Mouse (Mus musculus) midbrain, postnatal 0 days (tissue): ENCODE results near the gene Slc27a3. TPM values are rescaled to one million over a fixed set of nuclear protein-coding genes. Genes with fewer than 3 reads are reported as not detected.

Source experiments
- ATAC-seq: fragments of 200-750 bp; cut with Nextera tagmentation; 2 replicates; pipeline ENCODE4 v1.8.0; 2017; ENCODE audit warnings: moderate number of reproducible peaks, mild to moderate bottlenecking, moderate TSS enrichment, moderate library complexity; ENCODE audit not compliant: low FRiP score
- DNase-seq: peaks from one replicate; pipeline ENCODE4 v3.0.0-alpha.2; 2015; ENCODE audit warnings: low spot score
- H3K27ac ChIP-seq: fragments of 300-500 bp; sonication (generic); 2 replicates; pipeline ENCODE4 v1.5.1; 2014; ENCODE audit warnings: low read depth, mild to moderate bottlenecking, low read length, mixed read lengths
- H3K27me3 ChIP-seq: fragments of 300-500 bp; sonication (generic); 2 replicates; pipeline ENCODE4 v1.6.1; 2014; ENCODE audit warnings: low read length, control low read depth, mixed read lengths; ENCODE audit not compliant: insufficient read depth
- H3K36me3 ChIP-seq: fragments of 300-500 bp; sonication (generic); 2 replicates; pipeline ENCODE4 v1.6.1; 2014; ENCODE audit warnings: low read length, control low read depth, mixed read lengths; ENCODE audit not compliant: insufficient read depth
- H3K4me1 ChIP-seq: fragments of 300-500 bp; sonication (generic); 2 replicates; pipeline ENCODE4 v1.6.1; 2014; ENCODE audit warnings: mild to moderate bottlenecking, control low read depth, antibody characterized with exemption, low read length, mixed read lengths; ENCODE audit not compliant: insufficient read depth
- H3K4me2 ChIP-seq: fragments of 300-500 bp; sonication (generic); 2 replicates; pipeline ENCODE4 v1.6.1; 2014; ENCODE audit warnings: low read depth, mild to moderate bottlenecking, low read length, mixed read lengths; ENCODE audit not compliant: poor library complexity, severe bottlenecking
- H3K4me3 ChIP-seq: fragments of 300-500 bp; sonication (generic); 2 replicates; pipeline ENCODE4 v1.5.1; 2014; ENCODE audit warnings: low read depth, mild to moderate bottlenecking, low read length, moderate library complexity
- H3K9ac ChIP-seq: fragments of 300-500 bp; sonication (generic); replicated peaks from 2 replicates; pipeline ENCODE4 v1.6.1; 2014; ENCODE audit warnings: mild to moderate bottlenecking, low read length, moderate library complexity, mixed read lengths; ENCODE audit not compliant: poor library complexity, severe bottlenecking
- H3K9me3 ChIP-seq: fragments of 300-500 bp; sonication (generic); 2 replicates; pipeline ENCODE4 v1.6.1; 2016; ENCODE audit warnings: low read length, control low read depth
- CTCF ChIP-seq: IDR thresholded peaks from 2 replicates; pipeline ENCODE4 v1.5.1; 2016; ENCODE audit warnings: antibody characterized with exemption, mild to moderate bottlenecking
- WGBS: fragments of 180-500 bp; shearing (Covaris S2); extraction: QIAGEN DNeasy Blood & Tissue Kit; methylation state at CpG from one replicate; pipeline ENCODE4 v1.1.7; 2014; 5-methylcytosine and 5-hydroxymethylcytosine counted together
- polyA plus RNA-seq: library from polyadenylated mRNA; unstranded; fragments of >200 nt; fragmentation: Nextera tagmentation; extraction: Ambion mirVana; gene quantifications from 2 replicates; pipeline ENCODE4 v1.2.1, GENCODE M21; 2015
- total RNA-seq: library from RNA; depleted of rRNA; stranded (reverse); fragments of >200 nt; gene quantifications from 2 replicates; pipeline ENCODE4 v1.2.3, GENCODE M21; 2014

Slc27a3 gene
- total and polyA plus RNA-seq, 2 experiments from 2014 or later, result 30.8 to 64.8 TPM

- ATAC-seq (no peak), DNase-seq (no peak)
- Histone ChIP-seq H3K4me1 (no peaks in the 10 kb centered on the region), H3K9me3 (no peaks in the 10 kb centered on the region), H3K27me3 (no peaks in the 10 kb centered on the region), H3K4me3 (no peak overlapping the region), H3K36me3 (no peaks in the 10 kb centered on the region), H3K27ac (no peak overlapping the region), H3K4me2 (no peak overlapping the region), H3K9ac (no peak overlapping the region)
- WGBS, result 75% methylated on average over 5 of the region's 5 CpGs
- no peak; the same call in 1 of the 2 replicates for TF ChIP-seq CTCF
Measured at GRCm38 (mm10) chr3:90372817-90373216, 16.9 kb downstream of the Slc27a3 start.

GRCm38 (mm10) chr3:90371857-90372256, 17.9 kb downstream of the Slc27a3 start:
- ATAC-seq, result no peak
- Histone ChIP-seq H3K27ac (no peak overlapping the region), H3K27me3 (no peaks in the 10 kb centered on the region), H3K36me3 (no peaks in the 10 kb centered on the region), H3K9ac (no peak overlapping the region), H3K4me2 (no peak overlapping the region), H3K9me3 (no peaks in the 10 kb centered on the region), H3K4me3 (no peak overlapping the region), H3K4me1 (no peaks in the 10 kb centered on the region)
- no peak for DNase-seq
- TF ChIP-seq CTCF, result no peak
- 81% methylated on average over 7 of the region's 7 CpGs for WGBS

DNA sequence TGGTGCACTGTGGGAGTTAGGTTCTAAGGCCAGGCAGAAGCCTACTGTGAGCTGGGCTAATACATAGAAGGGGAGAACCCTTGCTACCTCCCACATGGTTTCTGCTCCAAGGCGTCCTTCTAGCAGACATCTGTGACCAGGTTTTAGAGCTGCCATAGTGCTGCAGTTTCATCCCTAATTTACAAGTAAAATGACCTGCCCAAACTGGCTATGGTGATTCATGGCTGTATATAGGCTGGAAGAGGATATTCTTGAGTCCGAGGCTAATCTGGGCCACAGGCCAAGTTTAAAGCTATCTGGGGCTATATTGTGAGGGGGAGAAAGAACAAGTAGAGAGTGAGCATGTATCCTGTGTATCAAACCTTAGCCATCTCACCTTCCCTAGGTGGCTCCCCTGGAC, 20.7 kb downstream of the Slc27a3 start:
- ATAC-seq (no peak), DNase-seq (no peak)
- H3K27ac ChIP-seq, result no peak overlapping the region
- no peaks in the 10 kb centered on the region for H3K36me3 ChIP-seq
- no peak overlapping the region for H3K4me3 ChIP-seq
- H3K4me1 ChIP-seq, result no peaks in the 10 kb centered on the region
- no peak for TF ChIP-seq CTCF
- WGBS, result 9% methylated on average over 2 of the region's 2 CpGs
- H3K9ac ChIP-seq, result no peak overlapping the region
- no peaks in the 10 kb centered on the region for H3K27me3 ChIP-seq
- no peaks in the 10 kb centered on the region for H3K9me3 ChIP-seq
- H3K4me2 ChIP-seq, result no peak overlapping the region

GRCm38 (mm10) chr3:90367001-90367632, 22.6 kb downstream of the Slc27a3 start:
- Histone ChIP-seq H3K9ac (no peak overlapping the region), H3K36me3 (0 out of 2 replicates have a peak, but pooled peaks cover 3% of the 10 kb centered on the region), H3K27ac (no peak overlapping the region), H3K4me2 (no peak overlapping the region), H3K27me3 (no peaks in the 10 kb centered on the region), H3K4me3 (no peak overlapping the region), H3K9me3 (no peaks in the 10 kb centered on the region), H3K4me1 (no peaks in the 10 kb centered on the region)
- DNase-seq, result no peak
- TF ChIP-seq CTCF, result no peak
- 91% methylated on average over 5 of the region's 5 CpGs for WGBS
- no peak for ATAC-seq

- no peak for ATAC-seq
- H3K4me2 ChIP-seq, result no peak overlapping the region
- no peak overlapping the region for H3K27ac ChIP-seq
- TF ChIP-seq CTCF, result no peak
- DNase-seq, result no peak
- no peak overlapping the region for H3K4me3 ChIP-seq
- no peaks in the 10 kb centered on the region for H3K4me1 ChIP-seq
- no peak overlapping the region for H3K9ac ChIP-seq
- H3K27me3 ChIP-seq, result no peaks in the 10 kb centered on the region
- no peaks in the 10 kb centered on the region for H3K9me3 ChIP-seq
- 85% methylated on average over 2 of the region's 2 CpGs for WGBS
- peaks cover 19% of the 10 kb centered on the region for H3K36me3 ChIP-seq
Measured at GRCm38 (mm10) chr3:90362346-90362745, 27.4 kb downstream of the Slc27a3 start.

- H3K9ac ChIP-seq, result no peak overlapping the region
- H3K27ac ChIP-seq, result no peak overlapping the region
- TF ChIP-seq CTCF, result no peak
- no peak overlapping the region for H3K4me2 ChIP-seq
- H3K36me3 ChIP-seq, result peaks cover 24% of the 10 kb centered on the region
- no peak for ATAC-seq
- no peak overlapping the region for H3K4me3 ChIP-seq
- H3K27me3 ChIP-seq, result no peaks in the 10 kb centered on the region
- no peak for DNase-seq
- WGBS, result 74% methylated on average over 4 of the region's 4 CpGs
- H3K9me3 ChIP-seq, result no peaks in the 10 kb centered on the region
- no peaks in the 10 kb centered on the region for H3K4me1 ChIP-seq
Measured at GRCm38 (mm10) chr3:90361476-90361875, 28.3 kb downstream of the Slc27a3 start.
